Mouse (Mus musculus) thymus, adult 2 months (tissue): ENCODE data around the gene Abracl.

Experiments
- CTCF ChIP-seq: fragments of 200-500 bp; IDR thresholded peaks from 2 replicates; pipeline ENCODE4 v1.5.1; 2012; ENCODE audit warnings: mild to moderate bottlenecking, control low read depth, low read length, moderate library complexity, borderline replicate concordance; ENCODE audit not compliant: control insufficient read depth, poor library complexity, insufficient read depth; ENCODE audit errors: extremely low read depth
- POLR2A ChIP-seq: fragments of 200-500 bp; IDR thresholded peaks from 2 replicates; pipeline ENCODE4 v1.6.1; 2012; ENCODE audit warnings: mild to moderate bottlenecking, low read length, control low read depth, moderate library complexity; ENCODE audit not compliant: control insufficient read depth, poor library complexity, insufficient read depth; ENCODE audit errors: extremely low read depth

GRCm38 (mm10) chr10:18070616-18071015 is 47.5 kb upstream of the Abracl start:
- TF ChIP-seq CTCF (no peak), POLR2A (no peak)
